Mouse (Mus musculus) CH12.LX (cell line): ENCODE results near the gene Aebp1. TPM values are rescaled to one million over a fixed set of nuclear protein-coding genes. Genes with fewer than 3 reads are reported as not detected.
"Not testable (repeated sequence)": the region's sequence is repeated elsewhere in the genome, so short reads cannot be mapped to it uniquely, and the experiment has no call there.

Source experiments
- DNase-seq: peaks from one replicate; pipeline ENCODE4 v3.0.0-alpha.2; 2013; ENCODE audit errors: extremely low read depth
- H3K27ac ChIP-seq: 2 replicates; pipeline ENCODE4 v1.5.1; 2012; ENCODE audit warnings: low read depth, mild to moderate bottlenecking, control low read depth, moderate library complexity; ENCODE audit not compliant: insufficient read depth
- H3K27me3 ChIP-seq: replicated peaks from 2 replicates; pipeline ENCODE3; 2012; ENCODE audit warnings: inconsistent platforms
- H3K36me3 ChIP-seq, 2 experiments: replicated peaks in 1 of 2; 2 replicates each; pipeline versions ENCODE3 to v1.6.1; 2012; ENCODE audit warnings: inconsistent platforms in 1 of 2, low read length in 1 of 2, mild to moderate bottlenecking in 1 of 2, mixed read lengths in 1 of 2, moderate library complexity in 1 of 2; ENCODE audit not compliant: control insufficient read depth in 1 of 2, insufficient read depth in 1 of 2
- H3K4me1 ChIP-seq, 2 experiments: 2 replicates each; pipeline ENCODE4 v1.6.1; 2012; ENCODE audit warnings: inconsistent platforms in 1 of 2, moderate library complexity in 1 of 2; ENCODE audit not compliant: insufficient read depth in 2 of 2, control insufficient read depth in 1 of 2
- H3K4me2 ChIP-seq: 2 replicates; pipeline ENCODE4 v1.6.1; 2012; ENCODE audit warnings: low read depth, mild to moderate bottlenecking, control low read depth; ENCODE audit not compliant: poor library complexity, insufficient read depth, severe bottlenecking
- H3K4me3 ChIP-seq, 3 experiments: fragments of 150-350 bp in 1 of 3; sonication (generic) in 1 of 3; replicated peaks in 1 of 3; 2 replicates each; pipeline versions ENCODE3 to v1.5.1; 2011 to 2012; ENCODE audit warnings: low read depth in 2 of 3, low read length in 2 of 3, mild to moderate bottlenecking in 2 of 3, moderate library complexity in 2 of 3, control low read depth in 1 of 3, improper control_type of control experiment in 1 of 3, inconsistent platforms in 1 of 3, mixed read lengths in 1 of 3; ENCODE audit not compliant: poor library complexity in 1 of 3
- H3K79me2 ChIP-seq: replicated peaks from 2 replicates; pipeline ENCODE4 v1.6.1; 2012; ENCODE audit warnings: mild to moderate bottlenecking, moderate library complexity; ENCODE audit not compliant: control insufficient read depth, poor library complexity, insufficient read depth, severe bottlenecking; ENCODE audit errors: extremely low read depth
- H3K9ac ChIP-seq: 2 replicates; pipeline ENCODE4 v1.6.1; 2012; ENCODE audit warnings: low read depth, mild to moderate bottlenecking, control low read depth, moderate library complexity; ENCODE audit not compliant: insufficient read depth
- H3K9me3 ChIP-seq: replicated peaks from 2 replicates; pipeline ENCODE3; 2012; ENCODE audit warnings: low read length, inconsistent platforms, mixed read lengths
- BHLHE40 ChIP-seq: IDR thresholded peaks from 2 replicates; pipeline ENCODE4 v1.6.1; 2011; ENCODE audit warnings: mild to moderate bottlenecking, low read depth, low read length, improper control_type of control experiment
- CHD1 ChIP-seq: IDR thresholded peaks from 2 replicates; pipeline ENCODE4 v1.6.1; 2012; ENCODE audit warnings: low read depth, low read length, improper control_type of control experiment, inconsistent platforms
- CTCF ChIP-seq, 2 experiments: IDR thresholded peaks in 1 of 2; conservative IDR thresholded peaks in 1 of 2; 2 replicates each; pipeline ENCODE4 v1.5.1; 2011 to 2012; ENCODE audit warnings: low read depth in 2 of 2, low read length in 2 of 2, improper control_type of control experiment in 1 of 2, inconsistent platforms in 1 of 2, mild to moderate bottlenecking in 1 of 2, moderate library complexity in 1 of 2
- EP300 ChIP-seq: IDR thresholded peaks from 2 replicates; pipeline ENCODE4 v1.6.1; 2011; ENCODE audit warnings: low read length, improper control_type of control experiment
- ETS1 ChIP-seq: conservative IDR thresholded peaks from 2 replicates; pipeline ENCODE4 v1.6.1; 2012; ENCODE audit warnings: low read depth, mild to moderate bottlenecking, inconsistent platforms, low read length, improper control_type of control experiment, moderate library complexity
- IRF4 ChIP-seq: IDR thresholded peaks from 2 replicates; pipeline ENCODE4 v1.6.1; 2014; ENCODE audit warnings: low read depth, mild to moderate bottlenecking, inconsistent platforms, low read length, improper control_type of control experiment
- JUN ChIP-seq: IDR thresholded peaks from 2 replicates; pipeline ENCODE4 v1.6.1; 2011; ENCODE audit warnings: low read depth, mild to moderate bottlenecking, low read length, improper control_type of control experiment, moderate library complexity; ENCODE audit not compliant: insufficient read depth
- JUND ChIP-seq: conservative IDR thresholded peaks from 2 replicates; pipeline ENCODE4 v1.6.1; 2011; ENCODE audit warnings: low read depth, low read length, improper control_type of control experiment
- MAX ChIP-seq: IDR thresholded peaks from 2 replicates; pipeline ENCODE4 v1.6.1; 2011; ENCODE audit warnings: low read length, improper control_type of control experiment
- MEF2A ChIP-seq: IDR thresholded peaks from 2 replicates; pipeline ENCODE4 v1.6.1; 2014; ENCODE audit warnings: low read depth, mild to moderate bottlenecking, inconsistent platforms, low read length, improper control_type of control experiment, borderline replicate concordance
- MYC ChIP-seq: IDR thresholded peaks from 2 replicates; pipeline ENCODE4 v1.6.1; 2011; ENCODE audit warnings: low read depth, mild to moderate bottlenecking, improper control_type of control experiment, low read length
- POLR2AphosphoS2 ChIP-seq: IDR thresholded peaks from 2 replicates; pipeline ENCODE4 v1.6.1; 2011; ENCODE audit warnings: low read depth, low read length, improper control_type of control experiment
- RCOR1 ChIP-seq: conservative IDR thresholded peaks from 2 replicates; pipeline ENCODE4 v1.6.1; 2012; ENCODE audit warnings: low read depth, mild to moderate bottlenecking, inconsistent platforms, low read length, improper control_type of control experiment
- TBP ChIP-seq: conservative IDR thresholded peaks from 2 replicates; pipeline ENCODE4 v1.6.1; 2011; ENCODE audit warnings: low read depth, low read length, improper control_type of control experiment
- TCF12 ChIP-seq: IDR thresholded peaks from 2 replicates; pipeline ENCODE4 v1.6.1; 2014; ENCODE audit warnings: low read depth, mild to moderate bottlenecking, inconsistent platforms, low read length, improper control_type of control experiment
- dilution Hi-C: fragments of 300-500 bp; cut with MboI; formaldehyde crosslinking; loops from 2 replicates; pipeline ENCODE4 v1.14.3; 2020; ENCODE audit warnings: low sequenced_read_pairs; ENCODE audit not compliant: extremely low pct_unique_long_range_greater_than_20kb, extremely low pct_ligation_motif_present
- in situ Hi-C: fragments of 300-500 bp; cut with MboI; formaldehyde crosslinking; loops from 3 replicates; pipeline ENCODE4 v1.14.3; 2019; ENCODE audit warnings: low sequenced_read_pairs, low pct_ligation_motif_present, low pct_unique_long_range_greater_than_20kb, mixed read lengths
- polyA plus RNA-seq: library from polyadenylated mRNA; unstranded; fragments of >175 nt; gene quantifications from 2 replicates; pipeline ENCODE4 v1.2.1, GENCODE M21; 2012; ENCODE audit warnings: low read depth; ENCODE audit not compliant: insufficient read length
- total RNA-seq, 2 experiments: library from RNA; depleted of rRNA; stranded (reverse); fragments of 300-350 nt in 1 of 2; fragments of >200 nt in 1 of 2; gene quantifications; 2 replicates each; pipeline ENCODE4 v1.2.3; 2012 to 2014

The Aebp1 gene
- total and polyA plus RNA-seq, 3 experiments = 0.34 to 1.4 TPM; not detected in 1

DNA sequence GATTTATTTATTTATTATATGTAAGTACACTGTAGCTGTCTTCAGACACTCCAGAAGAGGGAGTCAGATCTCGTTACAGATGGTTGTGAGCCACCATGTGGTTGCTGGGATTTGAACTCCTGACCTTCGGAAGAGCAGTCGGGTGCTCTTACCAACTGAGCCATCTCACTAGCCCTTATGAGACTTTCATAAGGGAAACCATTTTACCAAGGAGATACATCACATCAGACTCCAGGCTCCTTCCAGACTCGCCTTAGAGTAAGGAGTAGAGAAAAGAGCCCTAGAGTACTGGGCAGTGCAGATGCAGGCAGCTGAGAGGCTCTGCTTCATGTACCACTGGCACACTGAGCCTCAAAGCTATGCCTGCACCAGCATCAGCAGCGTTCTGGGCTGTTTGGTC is 26.8 kb downstream of the Aebp1 start:
- H3K4me2 ChIP-seq, H3K9ac ChIP-seq, H3K9me3 ChIP-seq, H3K36me3 ChIP-seq, in situ Hi-C loops, H3K27ac ChIP-seq, H3K79me2 ChIP-seq, DNase-seq, H3K4me3 ChIP-seq, dilution Hi-C loops, H3K27me3 ChIP-seq: not testable (repeated sequence)
- H3K4me1 ChIP-seq = peaks cover 5 to 31% of the 10 kb centered on the region in 2 experiments
- TF ChIP-seq TBP = peak; percentile 71; the same call in 1 of the 2 replicates

DNA sequence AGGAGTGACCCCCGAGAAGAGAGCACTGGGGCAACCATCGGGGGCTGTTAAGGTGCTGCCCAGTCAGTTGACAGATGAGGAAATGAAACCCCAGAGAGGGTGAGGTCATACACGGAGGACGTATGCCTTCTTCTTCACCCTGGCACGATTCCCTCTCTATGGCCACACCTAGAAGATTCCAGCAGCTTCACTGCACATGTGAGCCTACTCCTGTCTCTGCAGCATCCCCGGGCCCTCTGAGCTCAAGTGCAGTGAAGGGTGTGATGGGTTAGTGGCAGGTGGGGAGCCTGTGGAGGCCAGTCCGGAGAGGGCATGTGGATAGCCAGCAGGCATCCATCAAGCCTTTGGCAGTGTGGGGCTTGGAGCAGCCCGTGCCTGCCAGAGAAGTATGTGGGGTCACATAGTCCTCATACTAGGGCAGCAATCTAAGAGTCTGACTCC is 30.4 kb downstream of the Aebp1 start:
- H3K4me1 ChIP-seq = peaks cover 20 to 49% of the 10 kb centered on the region in 2 experiments
- 0 out of 2 replicates have a peak overlapping the region, but pooled peaks have one; percentile 14 for H3K4me2 ChIP-seq
- in situ Hi-C loops = no loop called here
- no peak overlapping the region for H3K4me3 ChIP-seq
- no peak overlapping the region for H3K9ac ChIP-seq
- no peaks in the 10 kb centered on the region for H3K79me2 ChIP-seq
- H3K27me3 ChIP-seq = no peaks in the 10 kb centered on the region
- no peak for DNase-seq
- H3K9me3 ChIP-seq = no peaks in the 10 kb centered on the region
- dilution Hi-C loops = no loop called here
- no peaks in the 10 kb centered on the region for H3K36me3 ChIP-seq
- no peak overlapping the region for H3K27ac ChIP-seq
- TF ChIP-seq MYC (no peak), BHLHE40 (peak; percentile 69), IRF4 (peak; percentile 94), TCF12 (0 out of 2 replicates have a peak, but pooled peaks have one; percentile 17), MEF2A (no peak), CHD1 (no peak), ETS1 (peak; percentile 30; the same call in 1 of the 2 replicates), RCOR1 (no peak), JUND (peak; percentile 43; the same call in 1 of the 2 replicates), TBP (no peak), MAX (0 out of 2 replicates have a peak, but pooled peaks have one; percentile 45), JUN (peak; percentile 91), POLR2AphosphoS2 (no peak), CTCF (conservative IDR thresholded peaks at IDR 0.05 in 1 of 2, IDR thresholded peaks at IDR 0.05 in 1 of 2; ENCODE audit: low read depth in 2 of 2, low read length in 2 of 2) (no peak), EP300 (peak; percentile 84)
